Mouse (Mus musculus): ENCODE data around the gene Spin1. TPM values are rescaled to one million over a fixed set of nuclear protein-coding genes. Genes with fewer than 3 reads are reported as not detected.
"Not testable (repeated sequence)": the region's sequence is repeated elsewhere in the genome, so short reads cannot be mapped to it uniquely, and the experiment has no call there.

Gene Spin1
- polyA plus RNA-seq, 1 experiment from 2014 or later: 110 TPM

GRCm38 (mm10) chr13:51103861-51104650 lies 3.4 kb downstream of the Spin1 start:
- TF ChIP-seq CTCF (IDR thresholded peaks at IDR 0.05; ENCODE audit: low read depth): peak; percentile 19; the same call in 1 of the 2 replicates
- no peak for ATAC-seq (ENCODE audit: insufficient read depth)
- no peak overlapping the region for H3K9ac ChIP-seq
- H3K4me1 ChIP-seq (ENCODE audit: insufficient read depth): peaks cover 11% of the 10 kb centered on the region
- no peak overlapping the region for H3K27ac ChIP-seq (ENCODE audit: low read depth)
- no peaks in the 10 kb centered on the region for H3K9me3 ChIP-seq (ENCODE audit: low read depth, low read length)
- peaks cover 3% of the 10 kb centered on the region; the same call in 1 of the 2 replicates for H3K36me3 ChIP-seq (ENCODE audit: insufficient read depth)
- WGBS: 94% methylated on average over 9 of the region's 9 CpGs
- no peaks in the 10 kb centered on the region for H3K27me3 ChIP-seq (ENCODE audit: insufficient read depth, low read length)
- no peak overlapping the region for H3K4me2 ChIP-seq
- DNase-seq: no peak
- H3K4me3 ChIP-seq (ENCODE audit: low read depth, low read length): no peak overlapping the region

DNA sequence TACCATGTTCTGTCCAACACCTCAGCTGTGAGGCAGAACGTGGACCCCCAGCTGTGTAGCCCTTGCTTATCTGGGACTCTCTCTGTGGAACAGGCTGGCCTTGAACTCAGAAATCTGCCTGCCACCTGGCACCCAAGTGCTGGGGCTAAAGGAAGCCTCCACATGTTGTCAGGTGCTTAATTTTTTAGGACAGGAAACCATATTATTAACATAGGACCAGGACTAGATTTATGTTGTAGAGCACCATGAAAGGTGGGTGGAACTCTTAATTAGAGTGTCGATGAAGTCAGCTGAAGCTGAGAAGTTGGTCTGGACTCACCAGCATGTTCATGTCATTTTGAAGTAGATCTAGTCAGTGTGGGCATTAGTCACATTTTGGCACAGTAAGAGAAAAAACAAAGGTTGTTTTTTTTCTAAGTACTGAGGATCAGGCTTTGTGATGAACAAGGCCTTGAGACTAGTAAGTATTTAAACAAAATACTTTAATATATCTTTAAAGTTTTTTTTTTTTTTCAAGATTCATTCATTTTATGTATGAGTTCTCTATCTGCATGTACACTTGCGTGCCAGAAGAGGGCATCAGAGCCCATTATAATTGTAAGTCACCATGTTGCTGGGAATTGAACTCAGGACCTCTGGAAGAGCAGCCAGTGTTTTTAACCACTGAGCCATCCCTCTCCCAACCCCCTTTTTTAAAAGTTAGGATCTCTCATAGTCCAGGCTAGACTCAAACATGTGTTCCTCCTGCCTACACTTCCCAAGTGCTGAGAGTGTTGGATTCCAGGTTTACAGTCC lies 5.4 kb downstream of the Spin1 start:
- Histone ChIP-seq H3K4me2 (no peak overlapping the region), H3K4me3 (ENCODE audit: low read depth, low read length) (no peak overlapping the region), H3K36me3 (ENCODE audit: insufficient read depth) (peaks cover 3% of the 10 kb centered on the region; the same call in 1 of the 2 replicates), H3K27ac (ENCODE audit: low read depth) (no peak overlapping the region), H3K27me3 (ENCODE audit: insufficient read depth, low read length) (no peaks in the 10 kb centered on the region), H3K9ac (no peak overlapping the region), H3K4me1 (ENCODE audit: insufficient read depth) (peaks cover 5% of the 10 kb centered on the region; the same call in 1 of the 2 replicates), H3K9me3 (ENCODE audit: low read depth, low read length) (no peaks in the 10 kb centered on the region)
- ATAC-seq (ENCODE audit: insufficient read depth): no peak
- no peak for DNase-seq
- no peak for TF ChIP-seq CTCF (IDR thresholded peaks at IDR 0.05; ENCODE audit: low read depth)
- 91% methylated on average over 3 of the region's 3 CpGs for WGBS

GRCm38 (mm10) chr13:51106816-51107215 lies 6.1 kb downstream of the Spin1 start:
- Histone ChIP-seq H3K9me3 (ENCODE audit: low read depth, low read length) (no peaks in the 10 kb centered on the region; the same call in 1 of the 2 replicates), H3K4me1 (ENCODE audit: insufficient read depth) (peaks cover 5% of the 10 kb centered on the region; the same call in 1 of the 2 replicates), H3K27ac (ENCODE audit: low read depth) (no peak overlapping the region), H3K9ac (no peak overlapping the region), H3K27me3 (ENCODE audit: insufficient read depth, low read length) (no peaks in the 10 kb centered on the region), H3K36me3 (ENCODE audit: insufficient read depth) (peaks cover 3% of the 10 kb centered on the region; the same call in 1 of the 2 replicates), H3K4me3 (ENCODE audit: low read depth, low read length) (no peak overlapping the region), H3K4me2 (no peak overlapping the region)
- 89% methylated on average over 4 of the region's 4 CpGs for WGBS
- no peak for DNase-seq
- no peak for TF ChIP-seq CTCF (IDR thresholded peaks at IDR 0.05; ENCODE audit: low read depth)
- no peak for ATAC-seq (ENCODE audit: insufficient read depth)

DNA sequence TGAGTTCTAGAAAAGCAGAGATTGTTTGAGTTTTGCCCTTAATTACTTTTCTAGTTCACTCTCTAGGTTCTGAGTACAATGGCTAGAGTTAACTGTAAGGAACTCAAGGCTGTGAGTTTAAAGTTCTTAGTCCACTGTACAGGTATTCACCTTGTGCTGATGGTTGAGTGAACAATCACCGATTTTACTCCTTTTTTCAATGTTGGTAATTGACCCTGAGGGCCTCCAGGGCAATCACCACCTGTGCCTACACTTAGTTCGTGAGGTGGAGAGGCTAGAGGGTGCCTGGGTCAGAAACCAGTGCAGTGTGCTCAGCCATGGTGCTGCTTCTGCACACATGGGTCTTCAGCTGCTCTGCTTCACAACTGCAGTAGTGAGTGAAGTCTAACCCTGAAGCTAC lies 8.8 kb downstream of the Spin1 start:
- ATAC-seq (ENCODE audit: insufficient read depth) (no peak), DNase-seq (no peak)
- H3K4me3 ChIP-seq (ENCODE audit: low read depth, low read length): no peak overlapping the region
- no peak for TF ChIP-seq CTCF (IDR thresholded peaks at IDR 0.05; ENCODE audit: low read depth)
- no peak overlapping the region for H3K4me2 ChIP-seq
- H3K27me3 ChIP-seq (ENCODE audit: insufficient read depth, low read length): no peaks in the 10 kb centered on the region
- no peaks in the 10 kb centered on the region; the same call in 1 of the 2 replicates for H3K9me3 ChIP-seq (ENCODE audit: low read depth, low read length)
- H3K27ac ChIP-seq (ENCODE audit: low read depth): no peak overlapping the region
- 90% methylated on average over 2 of the region's 2 CpGs for WGBS
- no peak overlapping the region for H3K9ac ChIP-seq
- no peaks in the 10 kb centered on the region; the same call in 1 of the 2 replicates for H3K36me3 ChIP-seq (ENCODE audit: insufficient read depth)
- H3K4me1 ChIP-seq (ENCODE audit: insufficient read depth): no peaks in the 10 kb centered on the region

GRCm38 (mm10) chr13:51114398-51114797 lies 13.7 kb downstream of the Spin1 start:
- not testable (repeated sequence) for H3K36me3 ChIP-seq (ENCODE audit: insufficient read depth); H3K27ac ChIP-seq (ENCODE audit: low read depth); H3K4me3 ChIP-seq (ENCODE audit: low read depth, low read length); H3K9ac ChIP-seq; H3K4me1 ChIP-seq (ENCODE audit: insufficient read depth); H3K27me3 ChIP-seq (ENCODE audit: insufficient read depth, low read length); H3K4me2 ChIP-seq; ATAC-seq (ENCODE audit: insufficient read depth); H3K9me3 ChIP-seq (ENCODE audit: low read depth, low read length)
- 25% methylated on average over 4 of the region's 4 CpGs for WGBS
- DNase-seq: peak; percentile 30

GRCm38 (mm10) chr13:51115762-51116161 lies 15.1 kb downstream of the Spin1 start:
- ATAC-seq (ENCODE audit: insufficient read depth): no peak
- H3K4me3 ChIP-seq (ENCODE audit: low read depth, low read length): no peak overlapping the region
- no peaks in the 10 kb centered on the region for H3K27me3 ChIP-seq (ENCODE audit: insufficient read depth, low read length)
- no peak overlapping the region for H3K4me2 ChIP-seq
- peaks cover 5% of the 10 kb centered on the region for H3K4me1 ChIP-seq (ENCODE audit: insufficient read depth)
- no peaks in the 10 kb centered on the region; the same call in 1 of the 2 replicates for H3K9me3 ChIP-seq (ENCODE audit: low read depth, low read length)
- no peak for DNase-seq
- no peak for TF ChIP-seq CTCF (IDR thresholded peaks at IDR 0.05; ENCODE audit: low read depth)
- 76% methylated on average over 3 of the region's 3 CpGs for WGBS
- H3K36me3 ChIP-seq (ENCODE audit: insufficient read depth): no peaks in the 10 kb centered on the region; the same call in 1 of the 2 replicates
- H3K9ac ChIP-seq: no peak overlapping the region
- H3K27ac ChIP-seq (ENCODE audit: low read depth): no peak overlapping the region

GRCm38 (mm10) chr13:51120734-51121133 lies 20.1 kb downstream of the Spin1 start:
- 11% methylated on average over 4 of the region's 4 CpGs for WGBS
- H3K9me3 ChIP-seq (ENCODE audit: low read depth, low read length): no peaks in the 10 kb centered on the region
- DNase-seq (peak; percentile 54), ATAC-seq (ENCODE audit: insufficient read depth) (no peak)
- TF ChIP-seq CTCF (IDR thresholded peaks at IDR 0.05; ENCODE audit: low read depth): no peak
- peaks cover 5% of the 10 kb centered on the region for H3K4me1 ChIP-seq (ENCODE audit: insufficient read depth)
- 0 out of 2 replicates have a peak overlapping the region, but pooled peaks have one; percentile 15 for H3K4me2 ChIP-seq
- H3K27me3 ChIP-seq (ENCODE audit: insufficient read depth, low read length): no peaks in the 10 kb centered on the region
- no peak overlapping the region for H3K4me3 ChIP-seq (ENCODE audit: low read depth, low read length)
- H3K36me3 ChIP-seq (ENCODE audit: insufficient read depth): peaks cover 13% of the 10 kb centered on the region; the same call in 1 of the 2 replicates
- no peak overlapping the region for H3K9ac ChIP-seq
- peak overlapping the region; percentile 64; the same call in 1 of the 2 replicates for H3K27ac ChIP-seq (ENCODE audit: low read depth)
